Mouse (Mus musculus): ENCODE results near the gene Zfp488.

- TF ChIP-seq CTCF (IDR thresholded peaks at IDR 0.05) (no peak), EP300 (IDR thresholded peaks at IDR 0.05) (no peak)
These were observed 22.9 kb upstream of the Zfp488 start for GRCm38 (mm10) chr14:34001445-34001844.
